Mouse (Mus musculus): ENCODE data around the gene Olfr815. TPM values are rescaled to one million over a fixed set of nuclear protein-coding genes. Genes with fewer than 3 reads are reported as not detected.

Gene Olfr815
- not detected for polyA plus RNA-seq (2012; fragmentation: generic; extraction: Trizol)

DNA sequence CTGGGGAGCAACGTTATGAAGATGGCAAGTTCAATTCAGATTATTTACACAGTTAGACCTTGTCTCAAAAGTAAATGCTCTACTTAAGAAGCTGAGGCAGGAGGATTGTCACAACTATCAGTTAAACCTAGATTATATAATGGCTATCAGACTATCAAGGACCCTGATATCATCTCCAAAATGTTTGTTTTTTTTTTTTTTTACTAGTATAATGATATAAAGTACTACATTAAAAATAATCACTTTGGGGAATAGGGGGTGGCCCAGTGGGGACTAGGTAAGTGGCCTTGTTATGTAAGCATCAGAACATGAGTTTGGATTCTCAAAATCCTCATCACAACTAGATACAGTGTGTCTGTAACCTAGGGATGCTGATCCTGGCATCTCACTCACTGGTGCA lies at the start of gene Olfr815:
Gene Olfr815, minus strand, starts transcription at position 101 of the 400 bp plus-strand sequence.

DNA sequence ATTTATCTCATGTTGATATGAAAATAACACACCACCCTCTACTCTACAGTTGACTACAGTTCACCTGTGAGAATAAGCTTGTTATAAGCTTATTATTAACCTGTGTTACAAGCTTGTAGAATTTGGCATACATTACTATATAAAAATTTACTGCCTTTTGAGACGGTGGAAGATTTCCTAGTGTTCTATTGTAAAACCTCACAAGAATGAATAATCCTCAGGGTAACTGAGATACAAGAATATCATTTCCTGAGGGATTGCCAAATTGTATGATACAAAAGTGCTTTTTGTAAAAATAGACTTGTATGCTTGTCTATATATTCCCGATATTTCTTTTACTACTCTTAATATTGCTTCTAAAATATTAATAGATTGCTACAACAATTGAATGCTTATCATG lies 43.3 kb upstream of the Olfr815 start, which contains the start of gene Olfr818:
Gene Olfr818, minus strand, starts transcription at position 101 of the 400 bp plus-strand sequence.

DNA sequence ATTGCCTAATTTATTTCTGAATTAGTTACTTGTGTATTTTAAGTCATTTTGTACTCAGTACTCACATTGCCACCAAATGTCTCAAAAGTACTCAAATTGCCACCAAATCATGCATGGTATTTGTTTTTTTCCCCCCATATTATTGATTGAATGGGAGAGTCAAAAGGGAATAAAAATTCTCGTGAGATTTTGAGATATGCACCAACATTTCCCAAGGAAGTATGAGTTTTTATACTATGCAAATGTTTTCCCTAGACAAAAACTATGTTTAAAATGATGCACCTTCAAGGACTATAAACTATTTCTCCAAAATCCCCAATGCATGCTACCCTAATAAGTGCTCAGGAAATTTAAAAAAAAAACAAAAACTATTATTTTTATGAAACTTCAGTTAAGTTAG lies 9.8 kb upstream of the Olfr815 start, which contains the start of gene Olfr816:
Gene Olfr816, minus strand, starts transcription at position 101 of the 400 bp plus-strand sequence.

DNA sequence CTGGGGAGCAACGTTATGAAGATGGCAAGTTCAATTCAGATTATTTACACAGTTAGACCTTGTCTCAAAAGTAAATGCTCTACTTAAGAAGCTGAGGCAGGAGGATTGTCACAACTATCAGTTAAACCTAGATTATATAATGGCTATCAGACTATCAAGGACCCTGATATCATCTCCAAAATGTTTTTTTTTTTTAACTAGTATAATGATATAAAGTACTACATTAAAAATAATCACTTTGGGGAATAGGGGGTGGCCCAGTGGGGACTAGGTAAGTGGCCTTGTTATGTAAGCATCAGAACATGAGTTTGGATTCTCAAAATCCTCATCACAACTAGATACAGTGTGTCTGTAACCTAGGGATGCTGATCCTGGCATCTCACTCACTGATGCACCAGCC lies 25.9 kb downstream of the Olfr815 start, which contains the start of gene Olfr814:
Gene Olfr814, minus strand, starts transcription at position 101 of the 400 bp plus-strand sequence.

DNA sequence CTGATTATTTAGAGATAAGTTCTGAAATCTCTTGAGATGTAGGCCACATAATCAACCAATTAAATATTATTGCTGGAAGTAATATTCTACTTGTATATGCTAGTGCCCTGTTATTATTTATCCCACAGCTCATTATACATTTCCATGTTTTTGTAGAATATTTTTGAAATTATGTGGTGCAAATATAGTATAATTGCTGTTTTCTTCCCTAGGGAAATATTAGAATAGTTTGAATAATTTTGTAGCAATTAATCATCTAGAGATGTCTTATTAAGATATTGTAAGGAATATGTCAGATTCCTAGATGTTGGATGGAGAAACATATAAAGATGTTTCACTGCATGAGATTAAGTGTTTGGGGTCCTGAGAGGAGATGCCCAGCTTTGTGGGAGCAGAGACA lies 50.6 kb downstream of the Olfr815 start, which contains the start of gene Olfr813:
Gene Olfr813, plus strand, starts transcription at position 301 of the 400 bp plus-strand sequence.

Other genes starting within 250 kb of the Olfr815 start
- not detected for gene Olfr800, start 248.2 kb downstream of the Olfr815 start, polyA plus RNA-seq (2012; fragmentation: generic; extraction: Trizol)
- not detected for gene Olfr801, start 232.0 kb downstream of the Olfr815 start, polyA plus RNA-seq (2012; fragmentation: generic; extraction: Trizol)
- not detected for gene Olfr802, start 217.7 kb downstream of the Olfr815 start, polyA plus RNA-seq (2012; fragmentation: generic; extraction: Trizol)
- not detected for gene Olfr803, start 211.6 kb downstream of the Olfr815 start, polyA plus RNA-seq (2012; fragmentation: generic; extraction: Trizol)
- gene Olfr804, start 202.7 kb downstream of the Olfr815 start, polyA plus RNA-seq (2012; fragmentation: generic; extraction: Trizol) = not detected
- not detected for gene Olfr805, start 176.5 kb downstream of the Olfr815 start, polyA plus RNA-seq (2012; fragmentation: generic; extraction: Trizol)
- not detected for gene Olfr806, start 163.9 kb downstream of the Olfr815 start, polyA plus RNA-seq (2012; fragmentation: generic; extraction: Trizol)
- gene Olfr807, start 148.1 kb downstream of the Olfr815 start, polyA plus RNA-seq (2012; fragmentation: generic; extraction: Trizol) = not detected
- not detected for gene Olfr808, start 140.4 kb downstream of the Olfr815 start, polyA plus RNA-seq (2012; fragmentation: generic; extraction: Trizol)
- gene Olfr809, start 131.2 kb downstream of the Olfr815 start, polyA plus RNA-seq (2012; fragmentation: generic; extraction: Trizol) = not detected
- not detected for gene Olfr810, start 111.0 kb downstream of the Olfr815 start, polyA plus RNA-seq (2012; fragmentation: generic; extraction: Trizol)
- gene Olfr811, start 101.5 kb downstream of the Olfr815 start, polyA plus RNA-seq (2012; fragmentation: generic; extraction: Trizol) = not detected
- not detected for gene Olfr812, start 59.8 kb downstream of the Olfr815 start, polyA plus RNA-seq (2012; fragmentation: generic; extraction: Trizol)
- gene Olfr813, start 50.5 kb downstream of the Olfr815 start, polyA plus RNA-seq (2012; fragmentation: generic; extraction: Trizol) = not detected
- not detected for gene Olfr814, start 26.0 kb downstream of the Olfr815 start, polyA plus RNA-seq (2012; fragmentation: generic; extraction: Trizol)
- gene Olfr816, start 9.7 kb upstream of the Olfr815 start, polyA plus RNA-seq (2012; fragmentation: generic; extraction: Trizol) = not detected
- not detected for gene Olfr818, start 43.2 kb upstream of the Olfr815 start, polyA plus RNA-seq (2012; fragmentation: generic; extraction: Trizol)
- gene Olfr819, start 61.4 kb upstream of the Olfr815 start, polyA plus RNA-seq (2012; fragmentation: generic; extraction: Trizol) = not detected
- gene Olfr247, start 70.3 kb upstream of the Olfr815 start, polyA plus RNA-seq (2012; fragmentation: generic; extraction: Trizol) = not detected
- gene Gm10310, start 79.2 kb upstream of the Olfr815 start, polyA plus RNA-seq (2012; fragmentation: generic; extraction: Trizol) = not detected
- not detected for gene Olfr820, start 106.8 kb upstream of the Olfr815 start, polyA plus RNA-seq (2012; fragmentation: generic; extraction: Trizol)
- gene Olfr821, start 124.5 kb upstream of the Olfr815 start, polyA plus RNA-seq (2012; fragmentation: generic; extraction: Trizol) = not detected
- not detected for gene Olfr822, start 165.3 kb upstream of the Olfr815 start, polyA plus RNA-seq (2012; fragmentation: generic; extraction: Trizol)
- gene Olfr823, start 209.5 kb upstream of the Olfr815 start, polyA plus RNA-seq (2012; fragmentation: generic; extraction: Trizol) = not detected
- gene Olfr824, start 224.1 kb upstream of the Olfr815 start, polyA plus RNA-seq (2012; fragmentation: generic; extraction: Trizol) = not detected

All from C3H10T1/2 (cell line).